Mouse (Mus musculus): Measurements from ENCODE around the gene 4930402F06Rik. TPM values are rescaled to one million over a fixed set of nuclear protein-coding genes. Genes with fewer than 3 reads are reported as not detected.

Gene 4930402F06Rik
- polyA plus RNA-seq, 2 experiments: not detected

- Histone ChIP-seq H3K4me1 (ENCODE audit: control insufficient read depth, insufficient read depth, low read length) (peaks cover 14% of the 10 kb centered on the region), H3K27me3 (ENCODE audit: control insufficient read depth, insufficient read depth, low read length) (no peaks in the 10 kb centered on the region), H3K36me3 (ENCODE audit: control insufficient read depth, insufficient read depth, low read length) (no peaks in the 10 kb centered on the region), H3K4me3 (replicated peaks; ENCODE audit: low read length) (peak within 1 kb of the TSS; percentile 66), H3K4me2 (replicated peaks; ENCODE audit: low read depth, low read length, severe bottlenecking) (peak within 1 kb of the TSS; percentile 99), H3K27ac (replicated peaks; ENCODE audit: low read depth, low read length) (peak within 1 kb of the TSS; percentile 76), H3K9me3 (ENCODE audit: control insufficient read depth, low read length) (no peaks in the 10 kb centered on the region), H3K9ac (ENCODE audit: low read depth, low read length, severe bottlenecking) (peak within 1 kb of the TSS; percentile 71)
- 0% methylated on average over 45 of the region's 45 CpGs for WGBS
- peak; percentile 98 for DNase-seq (ENCODE audit: low spot score)
- peak; percentile 99 for ATAC-seq (ENCODE audit: low FRiP score, low read depth)
- TF ChIP-seq POLR2A (IDR thresholded peaks at IDR 0.05; ENCODE audit: borderline replicate concordance, extremely low read depth, insufficient read depth, insufficient read length): no peak
Observed at GRCm38 (mm10) chr2:35336388-35337280, 60.3 kb downstream of the 4930402F06Rik start, which contains the start of gene Stom. TSS of gene Stom (minus strand) at chr2:35336976.

GRCm38 (mm10) chr2:35335620-35336019 lies 61.4 kb downstream of the 4930402F06Rik start:
- no peak overlapping the region for H3K27ac ChIP-seq (replicated peaks; ENCODE audit: low read depth, low read length)
- H3K4me1 ChIP-seq (ENCODE audit: control insufficient read depth, insufficient read depth, low read length): peaks cover 18% of the 10 kb centered on the region
- WGBS: 9% methylated on average over 7 of the region's 7 CpGs
- no peaks in the 10 kb centered on the region for H3K27me3 ChIP-seq (ENCODE audit: control insufficient read depth, insufficient read depth, low read length)
- TF ChIP-seq POLR2A (IDR thresholded peaks at IDR 0.05; ENCODE audit: borderline replicate concordance, extremely low read depth, insufficient read depth, insufficient read length): no peak
- H3K4me3 ChIP-seq (replicated peaks; ENCODE audit: low read length): peak overlapping the region; percentile 66
- no peaks in the 10 kb centered on the region for H3K36me3 ChIP-seq (ENCODE audit: control insufficient read depth, insufficient read depth, low read length)
- no peak for DNase-seq (ENCODE audit: low spot score)
- peak overlapping the region; percentile 99 for H3K4me2 ChIP-seq (replicated peaks; ENCODE audit: low read depth, low read length, severe bottlenecking)
- H3K9me3 ChIP-seq (ENCODE audit: control insufficient read depth, low read length): no peaks in the 10 kb centered on the region
- H3K9ac ChIP-seq (ENCODE audit: low read depth, low read length, severe bottlenecking): peak overlapping the region; percentile 71
- no peak for ATAC-seq (ENCODE audit: low FRiP score, low read depth)

GRCm38 (mm10) chr2:35333670-35334069 lies 63.3 kb downstream of the 4930402F06Rik start:
- no peak for DNase-seq (ENCODE audit: low spot score)
- Histone ChIP-seq H3K4me1 (ENCODE audit: control insufficient read depth, insufficient read depth, low read length) (peaks cover 18% of the 10 kb centered on the region), H3K4me3 (replicated peaks; ENCODE audit: low read length) (no peak overlapping the region), H3K27me3 (ENCODE audit: control insufficient read depth, insufficient read depth, low read length) (no peaks in the 10 kb centered on the region), H3K27ac (replicated peaks; ENCODE audit: low read depth, low read length) (no peak overlapping the region), H3K36me3 (ENCODE audit: control insufficient read depth, insufficient read depth, low read length) (no peaks in the 10 kb centered on the region), H3K9ac (ENCODE audit: low read depth, low read length, severe bottlenecking) (no peak overlapping the region), H3K9me3 (ENCODE audit: control insufficient read depth, low read length) (no peaks in the 10 kb centered on the region), H3K4me2 (replicated peaks; ENCODE audit: low read depth, low read length, severe bottlenecking) (no peak overlapping the region)
- TF ChIP-seq POLR2A (IDR thresholded peaks at IDR 0.05; ENCODE audit: borderline replicate concordance, extremely low read depth, insufficient read depth, insufficient read length): no peak
- no peak for ATAC-seq (ENCODE audit: low FRiP score, low read depth)

GRCm38 (mm10) chr2:35331205-35331604 lies 65.8 kb downstream of the 4930402F06Rik start:
- 27% methylated on average over 2 of the region's 2 CpGs for WGBS
- DNase-seq (ENCODE audit: low spot score) (no peak), ATAC-seq (ENCODE audit: low FRiP score, low read depth) (no peak)
- Histone ChIP-seq H3K36me3 (ENCODE audit: control insufficient read depth, insufficient read depth, low read length) (no peaks in the 10 kb centered on the region), H3K27ac (replicated peaks; ENCODE audit: low read depth, low read length) (no peak overlapping the region), H3K4me2 (replicated peaks; ENCODE audit: low read depth, low read length, severe bottlenecking) (no peak overlapping the region), H3K27me3 (ENCODE audit: control insufficient read depth, insufficient read depth, low read length) (no peaks in the 10 kb centered on the region), H3K4me3 (replicated peaks; ENCODE audit: low read length) (no peak overlapping the region), H3K4me1 (ENCODE audit: control insufficient read depth, insufficient read depth, low read length) (peaks cover 12% of the 10 kb centered on the region), H3K9ac (ENCODE audit: low read depth, low read length, severe bottlenecking) (no peak overlapping the region), H3K9me3 (ENCODE audit: control insufficient read depth, low read length) (no peaks in the 10 kb centered on the region)
- TF ChIP-seq POLR2A (IDR thresholded peaks at IDR 0.05; ENCODE audit: borderline replicate concordance, extremely low read depth, insufficient read depth, insufficient read length): no peak

GRCm38 (mm10) chr2:35329061-35329460 lies 67.9 kb downstream of the 4930402F06Rik start:
- no peaks in the 10 kb centered on the region for H3K27me3 ChIP-seq (ENCODE audit: control insufficient read depth, insufficient read depth, low read length)
- ATAC-seq (ENCODE audit: low FRiP score, low read depth) (no peak), DNase-seq (ENCODE audit: low spot score) (no peak)
- H3K36me3 ChIP-seq (ENCODE audit: control insufficient read depth, insufficient read depth, low read length): no peaks in the 10 kb centered on the region
- H3K27ac ChIP-seq (replicated peaks; ENCODE audit: low read depth, low read length): no peak overlapping the region
- H3K4me3 ChIP-seq (replicated peaks; ENCODE audit: low read length): no peak overlapping the region
- no peaks in the 10 kb centered on the region for H3K9me3 ChIP-seq (ENCODE audit: control insufficient read depth, low read length)
- no peak overlapping the region for H3K4me2 ChIP-seq (replicated peaks; ENCODE audit: low read depth, low read length, severe bottlenecking)
- H3K9ac ChIP-seq (ENCODE audit: low read depth, low read length, severe bottlenecking): no peak overlapping the region
- 0 out of 2 replicates have a peak, but pooled peaks cover 3% of the 10 kb centered on the region for H3K4me1 ChIP-seq (ENCODE audit: control insufficient read depth, insufficient read depth, low read length)
- no peak for TF ChIP-seq POLR2A (IDR thresholded peaks at IDR 0.05; ENCODE audit: borderline replicate concordance, extremely low read depth, insufficient read depth, insufficient read length)
- WGBS: 85% methylated on average over 2 of the region's 2 CpGs

Data from limb, embryonic 14.5 days (tissue).